Mouse (Mus musculus): Measurements from ENCODE around the gene Camsap3. TPM values are rescaled to one million over a fixed set of nuclear protein-coding genes. Genes with fewer than 3 reads are reported as not detected.

Gene Camsap3
- polyA plus RNA-seq, 1 experiment = 4.1 TPM

GRCm38 (mm10) chr8:3628014-3628413 lies 40.9 kb downstream of the Camsap3 start:
- TF ChIP-seq CTCF (IDR thresholded peaks at IDR 0.05; ENCODE audit: control insufficient read depth, insufficient read depth, low read length) (0 out of 2 replicates have a peak, but pooled peaks have one; percentile 32), POLR2A (IDR thresholded peaks at IDR 0.05; ENCODE audit: borderline replicate concordance, control insufficient read depth, low read depth, low read length) (no peak)
- 55% methylated on average over 5 of the region's 5 CpGs for WGBS
- Histone ChIP-seq H3K27ac (ENCODE audit: control insufficient read depth, insufficient read depth, low read depth, low read length, poor library complexity) (no peak overlapping the region), H3K4me3 (replicated peaks; ENCODE audit: control insufficient read depth, low read depth, low read length) (no peak overlapping the region), H3K4me1 (ENCODE audit: control insufficient read depth, insufficient read depth, low read length) (no peaks in the 10 kb centered on the region; the same call in none of the 2 replicates)

GRCm38 (mm10) chr8:3630647-3631477 lies 43.8 kb downstream of the Camsap3 start, which contains the start of gene Stxbp2:
Gene Stxbp2 (plus strand): TSS chr8:3630955.
- Histone ChIP-seq H3K4me3 (replicated peaks; ENCODE audit: control insufficient read depth, low read depth, low read length) (peak within 1 kb of the TSS; percentile 98), H3K27ac (ENCODE audit: control insufficient read depth, insufficient read depth, low read depth, low read length, poor library complexity) (peak within 1 kb of the TSS; percentile 77), H3K4me1 (ENCODE audit: control insufficient read depth, insufficient read depth, low read length) (no peaks in the 10 kb centered on the region; the same call in none of the 2 replicates)
- WGBS = 3% methylated on average over 47 of the region's 47 CpGs
- TF ChIP-seq CTCF (IDR thresholded peaks at IDR 0.05; ENCODE audit: control insufficient read depth, insufficient read depth, low read length) = no peak
- TF ChIP-seq POLR2A (IDR thresholded peaks at IDR 0.05; ENCODE audit: borderline replicate concordance, control insufficient read depth, low read depth, low read length) = peak; percentile 85; the same call in 1 of the 2 replicates

GRCm38 (mm10) chr8:3631478-3631875 lies 44.4 kb downstream of the Camsap3 start:
- TF ChIP-seq POLR2A (IDR thresholded peaks at IDR 0.05; ENCODE audit: borderline replicate concordance, control insufficient read depth, low read depth, low read length) (0 out of 2 replicates have a peak, but pooled peaks have one; percentile 8), CTCF (IDR thresholded peaks at IDR 0.05; ENCODE audit: control insufficient read depth, insufficient read depth, low read length) (no peak)
- H3K4me3 ChIP-seq (replicated peaks; ENCODE audit: control insufficient read depth, low read depth, low read length) = peak overlapping the region; percentile 98
- H3K4me1 ChIP-seq (ENCODE audit: control insufficient read depth, insufficient read depth, low read length) = no peaks in the 10 kb centered on the region; the same call in none of the 2 replicates
- WGBS = 4% methylated on average over 8 of the region's 8 CpGs
- H3K27ac ChIP-seq (ENCODE audit: control insufficient read depth, insufficient read depth, low read depth, low read length, poor library complexity) = peak overlapping the region; percentile 77

- no peak overlapping the region for H3K4me3 ChIP-seq (replicated peaks; ENCODE audit: control insufficient read depth, low read depth, low read length)
- peaks cover 1% of the 10 kb centered on the region; the same call in 1 of the 2 replicates for H3K4me1 ChIP-seq (ENCODE audit: control insufficient read depth, insufficient read depth, low read length)
- H3K27ac ChIP-seq (ENCODE audit: control insufficient read depth, insufficient read depth, low read depth, low read length, poor library complexity) = peak overlapping the region; percentile 84; the same call in 1 of the 2 replicates
- peak; percentile 78 for TF ChIP-seq CTCF (IDR thresholded peaks at IDR 0.05; ENCODE audit: control insufficient read depth, insufficient read depth, low read length)
- TF ChIP-seq POLR2A (IDR thresholded peaks at IDR 0.05; ENCODE audit: borderline replicate concordance, control insufficient read depth, low read depth, low read length) = no peak
- WGBS = 9% methylated on average over 5 of the region's 5 CpGs
These were observed 58.7 kb downstream of the Camsap3 start for GRCm38 (mm10) chr8:3645804-3646203.

- H3K4me1 ChIP-seq (ENCODE audit: control insufficient read depth, insufficient read depth, low read length) = peaks cover 1% of the 10 kb centered on the region; the same call in 1 of the 2 replicates
- TF ChIP-seq CTCF (IDR thresholded peaks at IDR 0.05; ENCODE audit: control insufficient read depth, insufficient read depth, low read length) (no peak), POLR2A (IDR thresholded peaks at IDR 0.05; ENCODE audit: borderline replicate concordance, control insufficient read depth, low read depth, low read length) (no peak)
- no peak overlapping the region for H3K4me3 ChIP-seq (replicated peaks; ENCODE audit: control insufficient read depth, low read depth, low read length)
- WGBS = 51% methylated on average over 6 of the region's 6 CpGs
- H3K27ac ChIP-seq (ENCODE audit: control insufficient read depth, insufficient read depth, low read depth, low read length, poor library complexity) = peak overlapping the region; percentile 84
These were observed 59.9 kb downstream of the Camsap3 start for GRCm38 (mm10) chr8:3646824-3647531.

GRCm38 (mm10) chr8:3647561-3647960 lies 60.5 kb downstream of the Camsap3 start:
- H3K27ac ChIP-seq (ENCODE audit: control insufficient read depth, insufficient read depth, low read depth, low read length, poor library complexity) = peak overlapping the region; percentile 20; the same call in 1 of the 2 replicates
- no peak overlapping the region for H3K4me3 ChIP-seq (replicated peaks; ENCODE audit: control insufficient read depth, low read depth, low read length)
- TF ChIP-seq POLR2A (IDR thresholded peaks at IDR 0.05; ENCODE audit: borderline replicate concordance, control insufficient read depth, low read depth, low read length) (no peak), CTCF (IDR thresholded peaks at IDR 0.05; ENCODE audit: control insufficient read depth, insufficient read depth, low read length) (no peak)
- WGBS = 62% methylated on average over 4 of the region's 4 CpGs
- peaks cover 1% of the 10 kb centered on the region; the same call in 1 of the 2 replicates for H3K4me1 ChIP-seq (ENCODE audit: control insufficient read depth, insufficient read depth, low read length)

- no peak for TF ChIP-seq CTCF (IDR thresholded peaks at IDR 0.05; ENCODE audit: control insufficient read depth, insufficient read depth, low read length)
- no peak for TF ChIP-seq POLR2A (IDR thresholded peaks at IDR 0.05; ENCODE audit: borderline replicate concordance, control insufficient read depth, low read depth, low read length)
- Histone ChIP-seq H3K4me1 (ENCODE audit: control insufficient read depth, insufficient read depth, low read length) (peaks cover 1% of the 10 kb centered on the region; the same call in 1 of the 2 replicates), H3K27ac (ENCODE audit: control insufficient read depth, insufficient read depth, low read depth, low read length, poor library complexity) (peak overlapping the region; percentile 90; the same call in 1 of the 2 replicates), H3K4me3 (replicated peaks; ENCODE audit: control insufficient read depth, low read depth, low read length) (no peak overlapping the region)
- WGBS = 25% methylated on average over 2 of the region's 2 CpGs
These were observed 61.2 kb downstream of the Camsap3 start for GRCm38 (mm10) chr8:3648268-3648667.

- peak overlapping the region; percentile 90 for H3K27ac ChIP-seq (ENCODE audit: control insufficient read depth, insufficient read depth, low read depth, low read length, poor library complexity)
- H3K4me1 ChIP-seq (ENCODE audit: control insufficient read depth, insufficient read depth, low read length) = peaks cover 1% of the 10 kb centered on the region; the same call in 1 of the 2 replicates
- TF ChIP-seq POLR2A (IDR thresholded peaks at IDR 0.05; ENCODE audit: borderline replicate concordance, control insufficient read depth, low read depth, low read length) = no peak
- no peak for TF ChIP-seq CTCF (IDR thresholded peaks at IDR 0.05; ENCODE audit: control insufficient read depth, insufficient read depth, low read length)
- H3K4me3 ChIP-seq (replicated peaks; ENCODE audit: control insufficient read depth, low read depth, low read length) = peak overlapping the region; percentile 48
- 24% methylated on average over 1 of the region's 1 CpGs for WGBS
These were observed 61.9 kb downstream of the Camsap3 start for GRCm38 (mm10) chr8:3648990-3649389.
